Mouse (Mus musculus) forebrain, postnatal 0 days (tissue): ENCODE data around the gene Exosc6. TPM values are rescaled to one million over a fixed set of nuclear protein-coding genes. Genes with fewer than 3 reads are reported as not detected.

ENCODE experiments used
- ATAC-seq: fragments of 200-750 bp; cut with Nextera tagmentation; 2 replicates; pipeline ENCODE4 v1.8.0; 2017; ENCODE audit warnings: mild to moderate bottlenecking, moderate library complexity
- DNase-seq: peaks from one replicate; pipeline ENCODE4 v3.0.0-alpha.2; 2015
- H3K27ac ChIP-seq: fragments of 300-500 bp; sonication (generic); 2 replicates; pipeline ENCODE4 v1.5.1; 2014; ENCODE audit warnings: low read depth, mild to moderate bottlenecking, antibody characterized with exemption, low read length, moderate library complexity, mixed read lengths
- H3K27me3 ChIP-seq: fragments of 300-500 bp; sonication (generic); 2 replicates; pipeline ENCODE4 v1.6.1; 2014; ENCODE audit warnings: mild to moderate bottlenecking, low read length, mixed read lengths; ENCODE audit not compliant: insufficient read depth
- H3K36me3 ChIP-seq: fragments of 300-500 bp; sonication (generic); 2 replicates; pipeline ENCODE4 v1.6.1; 2014; ENCODE audit warnings: mild to moderate bottlenecking, moderate library complexity; ENCODE audit not compliant: insufficient read depth
- H3K4me1 ChIP-seq: fragments of 300-500 bp; sonication (generic); 2 replicates; pipeline ENCODE4 v1.6.1; 2014; ENCODE audit warnings: antibody characterized with exemption; ENCODE audit not compliant: insufficient read depth
- H3K4me2 ChIP-seq: fragments of 300-500 bp; sonication (generic); 2 replicates; pipeline ENCODE4 v1.6.1; 2014; ENCODE audit warnings: low read depth, mild to moderate bottlenecking, moderate library complexity
- H3K4me3 ChIP-seq: fragments of 300-500 bp; sonication (generic); 2 replicates; pipeline ENCODE4 v1.5.1; 2014; ENCODE audit warnings: low read depth, low read length, mixed read lengths
- H3K9ac ChIP-seq: fragments of 300-500 bp; sonication (generic); 2 replicates; pipeline ENCODE4 v1.6.1; 2014; ENCODE audit warnings: mild to moderate bottlenecking
- H3K9me3 ChIP-seq: fragments of 300-500 bp; sonication (generic); 2 replicates; pipeline ENCODE4 v1.6.1; 2016; ENCODE audit warnings: low read length
- CTCF ChIP-seq: sonication (generic); IDR thresholded peaks from 2 replicates; pipeline ENCODE4 v1.5.1; 2016; ENCODE audit warnings: antibody characterized with exemption, control low read depth, low read depth
- WGBS: fragments of 180-500 bp; shearing (Covaris S2); extraction: QIAGEN DNeasy Blood & Tissue Kit; methylation state at CpG from one replicate; pipeline ENCODE4 v1.1.7; 2014; 5-methylcytosine and 5-hydroxymethylcytosine counted together
- polyA plus RNA-seq: library from polyadenylated mRNA; unstranded; fragments of >200 nt; fragmentation: Nextera tagmentation; extraction: Ambion mirVana; gene quantifications from 2 replicates; pipeline ENCODE4 v1.2.1, GENCODE M21; 2015
- total RNA-seq: library from RNA; depleted of rRNA; stranded (reverse); fragments of >200 nt; gene quantifications from 2 replicates; pipeline ENCODE4 v1.2.3, GENCODE M21; 2014

Gene Exosc6
- total and polyA plus RNA-seq, 2 experiments from 2014 or later = not detected

DNA sequence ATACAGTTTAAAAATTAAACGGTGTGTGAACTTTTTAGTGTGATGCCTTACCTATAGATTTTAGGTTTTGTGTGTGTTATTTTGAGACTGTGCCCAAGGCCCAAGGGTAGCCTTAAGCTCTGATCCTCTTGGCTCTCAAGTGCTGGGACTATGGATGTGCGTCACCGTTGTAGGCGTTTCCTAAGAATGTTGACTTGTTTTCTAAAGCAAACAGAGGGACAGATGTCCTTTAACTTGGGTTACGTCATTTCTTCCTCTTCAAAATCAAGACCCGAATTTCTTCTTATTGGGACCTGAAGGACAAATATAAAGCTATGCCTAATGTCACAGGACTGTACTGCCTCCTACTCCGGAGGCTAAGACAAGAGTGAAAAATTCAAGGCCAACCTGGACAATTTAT, 23.2 kb upstream of the Exosc6 start, which contains the start of gene Aars:
Gene Aars (plus strand): TSS at position 229 of the 400 bp plus-strand sequence.
- Histone ChIP-seq H3K4me1 (peaks cover 12% of the 10 kb centered on the region), H3K36me3 (peaks cover 9% of the 10 kb centered on the region), H3K27ac (peak within 1 kb of the TSS; percentile 88), H3K9ac (peak within 1 kb of the TSS; percentile 97), H3K4me3 (peak within 1 kb of the TSS; percentile 80), H3K4me2 (peak within 1 kb of the TSS; percentile 46), H3K9me3 (no peaks in the 10 kb centered on the region), H3K27me3 (no peaks in the 10 kb centered on the region)
- DNase-seq = no peak
- ATAC-seq = no peak
- 96% methylated on average over 7 of the region's 7 CpGs for WGBS
- no peak for TF ChIP-seq CTCF

DNA sequence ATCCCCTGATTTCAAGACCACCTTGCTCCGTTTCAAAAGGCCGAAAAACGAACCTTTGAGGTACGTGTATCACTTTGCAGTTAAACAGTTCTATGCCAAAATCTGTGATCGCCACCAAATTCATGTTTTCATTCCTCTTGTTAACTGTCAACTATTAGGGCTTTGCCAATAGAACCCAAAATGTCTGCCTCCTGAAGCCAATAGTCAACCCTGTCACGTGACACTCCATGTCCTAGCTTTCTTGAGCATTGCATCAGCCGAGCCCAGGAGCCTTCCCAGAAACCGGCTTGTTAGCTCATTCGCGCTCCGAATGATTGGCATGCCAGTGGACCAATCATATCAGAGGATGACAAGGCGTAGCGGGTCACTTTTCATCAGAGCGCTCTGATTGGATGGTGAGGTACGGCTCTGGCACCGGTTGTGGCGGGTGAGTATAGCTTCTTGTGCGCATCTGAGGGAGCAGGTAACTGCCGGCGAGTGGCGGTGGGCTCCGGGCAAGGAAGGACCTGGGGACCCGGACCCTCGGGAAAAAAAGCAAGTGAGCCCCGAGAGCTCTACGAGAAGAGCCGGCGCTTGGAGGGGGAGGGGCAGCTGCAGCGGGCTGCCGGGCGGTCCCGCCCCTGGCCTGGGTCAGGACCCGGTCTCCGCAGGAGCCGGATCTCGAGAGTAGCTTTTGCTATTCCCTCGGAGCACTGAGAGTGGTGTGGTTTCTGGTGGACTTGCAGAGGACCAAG, 22.5 kb upstream of the Exosc6 start:
- TF ChIP-seq CTCF = no peak
- peak overlapping the region; percentile 97 for H3K9ac ChIP-seq
- 6% methylated on average over 37 of the region's 37 CpGs for WGBS
- H3K27me3 ChIP-seq = no peaks in the 10 kb centered on the region
- H3K27ac ChIP-seq = peak overlapping the region; percentile 88
- ATAC-seq (peak; percentile 100), DNase-seq (peak; percentile 100)
- H3K4me1 ChIP-seq = peaks cover 8% of the 10 kb centered on the region
- peak overlapping the region; percentile 80 for H3K4me3 ChIP-seq
- H3K36me3 ChIP-seq = peaks cover 16% of the 10 kb centered on the region
- H3K4me2 ChIP-seq = peak overlapping the region; percentile 46
- no peaks in the 10 kb centered on the region for H3K9me3 ChIP-seq

DNA sequence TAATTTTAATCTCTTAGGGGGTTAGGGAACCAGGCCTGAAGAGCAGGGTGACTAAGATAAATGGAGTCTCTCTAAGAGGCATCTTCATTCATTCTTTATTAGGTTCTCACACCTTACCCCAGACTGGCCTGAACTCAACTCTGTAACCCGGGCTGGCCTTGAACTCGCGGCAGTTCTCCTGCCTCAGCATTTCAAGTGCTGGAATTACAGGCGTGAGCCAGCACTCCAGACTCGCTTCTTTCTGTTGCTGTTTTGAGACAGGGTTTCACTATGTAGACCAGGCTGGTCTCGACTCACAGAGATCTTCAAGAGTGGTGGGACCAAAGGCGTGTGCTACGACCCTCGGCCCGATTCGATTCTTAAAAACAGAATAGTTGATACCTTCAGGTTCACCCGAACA, 21.9 kb upstream of the Exosc6 start:
- peaks cover 8% of the 10 kb centered on the region for H3K4me1 ChIP-seq
- peak overlapping the region; percentile 80 for H3K4me3 ChIP-seq
- no peaks in the 10 kb centered on the region for H3K9me3 ChIP-seq
- H3K36me3 ChIP-seq = peaks cover 22% of the 10 kb centered on the region
- no peak for TF ChIP-seq CTCF
- DNase-seq (no peak), ATAC-seq (no peak)
- H3K27me3 ChIP-seq = no peaks in the 10 kb centered on the region
- 24% methylated on average over 12 of the region's 12 CpGs for WGBS
- peak overlapping the region; percentile 46 for H3K4me2 ChIP-seq
- H3K9ac ChIP-seq = peak overlapping the region; percentile 97
- peak overlapping the region; percentile 88 for H3K27ac ChIP-seq

DNA sequence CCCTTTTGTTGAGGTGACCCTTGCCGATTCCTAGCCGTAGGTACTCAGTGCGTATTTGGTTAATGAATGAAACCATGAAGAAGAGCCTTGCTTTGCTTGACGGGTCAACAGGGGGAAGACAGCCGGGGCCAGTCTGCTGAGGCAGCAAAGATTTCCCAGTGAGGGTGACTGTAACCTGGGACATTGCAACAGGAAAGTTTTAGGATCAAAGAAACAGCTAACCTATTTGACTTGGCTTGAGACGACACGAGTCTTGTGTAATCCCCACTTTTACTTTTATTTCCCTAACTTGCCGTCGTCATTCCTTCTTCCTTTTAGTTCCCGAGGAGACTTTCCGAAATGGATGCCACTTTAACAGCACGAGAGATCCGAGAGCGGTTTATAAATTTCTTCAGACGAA, 19.5 kb upstream of the Exosc6 start:
- DNase-seq = no peak
- no peak overlapping the region for H3K4me2 ChIP-seq
- peaks cover 37% of the 10 kb centered on the region for H3K36me3 ChIP-seq
- no peak for ATAC-seq
- H3K4me3 ChIP-seq = no peak overlapping the region
- H3K4me1 ChIP-seq = peaks cover 8% of the 10 kb centered on the region
- no peaks in the 10 kb centered on the region for H3K9me3 ChIP-seq
- H3K27me3 ChIP-seq = no peaks in the 10 kb centered on the region
- H3K27ac ChIP-seq = no peak overlapping the region
- TF ChIP-seq CTCF = no peak
- 94% methylated on average over 15 of the region's 15 CpGs for WGBS
- no peak overlapping the region for H3K9ac ChIP-seq

DNA sequence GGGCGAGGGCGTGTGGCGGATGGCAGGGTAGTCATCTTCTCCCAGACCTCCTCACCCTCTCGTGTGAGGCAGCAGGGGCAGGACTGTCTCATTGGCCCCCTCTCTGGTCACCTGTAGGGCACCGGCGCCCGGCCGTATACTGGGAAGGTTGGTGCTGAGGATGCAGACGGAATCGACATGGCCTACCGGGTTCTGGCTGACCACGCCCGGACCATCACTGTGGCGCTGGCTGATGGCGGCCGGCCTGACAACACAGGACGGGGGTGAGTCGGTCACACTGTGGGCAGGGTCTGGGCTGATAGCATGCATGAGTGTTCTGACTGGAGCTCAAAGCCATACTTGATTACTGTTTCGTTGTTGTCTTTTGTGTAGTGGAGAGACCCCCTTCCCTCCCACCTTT, 13.6 kb upstream of the Exosc6 start:
- ATAC-seq (no peak), DNase-seq (no peak)
- H3K9me3 ChIP-seq = no peaks in the 10 kb centered on the region
- H3K27ac ChIP-seq = no peak overlapping the region
- 96% methylated on average over 19 of the region's 19 CpGs for WGBS
- peaks cover 84% of the 10 kb centered on the region for H3K36me3 ChIP-seq
- TF ChIP-seq CTCF = no peak
- no peak overlapping the region for H3K4me2 ChIP-seq
- H3K27me3 ChIP-seq = no peaks in the 10 kb centered on the region
- H3K4me3 ChIP-seq = no peak overlapping the region
- H3K9ac ChIP-seq = no peak overlapping the region
- no peaks in the 10 kb centered on the region for H3K4me1 ChIP-seq

DNA sequence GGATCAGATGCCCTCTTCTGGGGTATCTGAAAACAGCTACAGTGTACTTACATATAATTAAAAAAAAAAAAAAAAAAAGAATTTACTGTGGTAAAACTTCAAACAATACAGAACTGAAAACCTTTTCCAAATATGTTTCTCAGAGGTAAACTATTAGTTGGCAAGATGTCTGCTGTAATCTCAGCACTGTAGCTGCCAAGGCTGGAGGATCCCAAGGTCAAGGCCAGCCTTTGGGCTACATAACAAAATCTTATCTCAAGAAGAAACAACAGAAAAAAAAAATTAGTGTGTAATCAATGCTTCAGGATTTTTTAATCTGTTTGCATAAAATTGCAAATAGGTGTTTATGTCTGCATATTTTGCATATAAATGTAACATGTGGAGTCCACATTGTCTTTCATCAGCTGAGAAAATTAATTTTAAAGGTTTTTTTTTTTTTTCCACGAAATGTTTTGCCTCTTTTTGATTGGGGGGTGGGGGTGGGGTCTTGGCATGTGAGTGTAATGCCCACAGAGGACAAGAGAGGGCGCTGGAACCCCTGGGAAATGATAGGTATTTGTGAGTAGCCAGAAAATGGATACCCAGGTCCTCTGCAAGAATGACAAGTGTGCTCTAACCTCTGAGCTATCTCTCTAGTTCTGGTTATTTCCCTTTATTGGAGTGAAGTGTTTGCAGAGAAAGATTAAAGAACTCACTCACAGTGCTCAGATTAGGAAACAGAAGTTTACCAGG, 12.0 kb upstream of the Exosc6 start:
- Histone ChIP-seq H3K27me3 (no peaks in the 10 kb centered on the region), H3K9ac (no peak overlapping the region), H3K4me3 (no peak overlapping the region), H3K36me3 (peaks cover 89% of the 10 kb centered on the region), H3K4me2 (no peak overlapping the region), H3K4me1 (no peaks in the 10 kb centered on the region), H3K9me3 (no peaks in the 10 kb centered on the region), H3K27ac (no peak overlapping the region)
- peak; percentile 50 for TF ChIP-seq CTCF
- DNase-seq = no peak
- 41% methylated on average over 2 of the region's 2 CpGs for WGBS
- ATAC-seq = no peak

DNA sequence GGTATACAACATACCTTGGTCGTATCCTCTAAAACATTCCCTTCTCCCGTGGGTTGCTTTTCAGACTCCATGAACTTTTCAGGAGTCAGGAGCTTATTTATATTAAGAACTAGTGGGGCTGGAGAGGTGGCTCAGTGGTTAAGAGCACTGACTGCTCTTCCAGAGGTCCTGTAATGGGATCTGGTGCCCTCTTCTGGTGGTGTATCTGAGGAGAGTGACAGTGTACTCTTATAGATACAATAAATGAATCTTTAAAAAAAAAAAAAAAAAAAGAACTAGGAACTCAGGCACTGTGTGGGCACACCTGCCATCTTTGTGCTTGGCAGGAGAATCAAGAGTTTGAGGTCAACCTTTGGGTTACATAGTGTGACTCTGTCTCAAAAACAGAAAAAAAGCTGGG, 7.4 kb upstream of the Exosc6 start:
- Histone ChIP-seq H3K4me3 (no peak overlapping the region), H3K9ac (no peak overlapping the region), H3K4me2 (no peak overlapping the region), H3K4me1 (no peaks in the 10 kb centered on the region), H3K36me3 (peaks cover 96% of the 10 kb centered on the region), H3K27ac (no peak overlapping the region), H3K9me3 (no peaks in the 10 kb centered on the region), H3K27me3 (no peaks in the 10 kb centered on the region)
- DNase-seq (no peak), ATAC-seq (no peak)
- no peak for TF ChIP-seq CTCF
- 91% methylated on average over 2 of the region's 2 CpGs for WGBS
